ENCODE assay signal across 7 mouse cellular contexts in genomic region chr17:56008356-56009087, GRCm38 (mm10). TPM values are rescaled to one million over a fixed set of nuclear protein-coding genes. Genes with fewer than 3 reads are reported as not detected.
DNase-seq lines count a peak whose midpoint lies in the region; ATAC-seq lines count a peak whose summit lies in the region.

No protein-coding gene starts in this region.

- H3K9me3 ChIP-seq in embryonic facial prominence, embryonic 12.5 days: no peaks in the 10 kb centered on the region
- H3K9me3 ChIP-seq in limb, embryonic 11.5 days (ENCODE audit: control insufficient read depth, low read length): peaks cover 3% of the 10 kb centered on the region
- no peaks in the 10 kb centered on the region for H3K9me3 ChIP-seq in midbrain, embryonic 14.5 days (ENCODE audit: control insufficient read depth, low read length)

- under 1% methylated on average over 21 of the region's 21 CpGs for WGBS in embryonic facial prominence, embryonic 12.5 days
- under 1% methylated on average over 21 of the region's 21 CpGs for WGBS in limb, embryonic 11.5 days
- under 1% methylated on average over 21 of the region's 21 CpGs for WGBS in midbrain, embryonic 14.5 days

- DNase-seq in adrenal gland, postnatal 25 days: peak; percentile 92
- peak; percentile 100 for DNase-seq in heart, adult 11 months
- peak; percentile 89 for DNase-seq in kidney, adult 18-20 months
- peak; percentile 96 for DNase-seq in limb, embryonic 11.5 days (ENCODE audit: low spot score)
- peak; percentile 98 for DNase-seq in midbrain, embryonic 14.5 days
- peak; percentile 78 to 82 for DNase-seq in spleen, adult 18-20 months

- H3K4me1 ChIP-seq in embryonic facial prominence, embryonic 12.5 days: peaks cover 27% of the 10 kb centered on the region
- peaks cover 18% of the 10 kb centered on the region for H3K4me1 ChIP-seq in limb, embryonic 11.5 days (ENCODE audit: control insufficient read depth, insufficient read depth, low read length)
- peaks cover 21% of the 10 kb centered on the region for H3K4me1 ChIP-seq in midbrain, embryonic 14.5 days (ENCODE audit: control insufficient read depth, insufficient read depth, low read length)

- H3K27me3 ChIP-seq in embryonic facial prominence, embryonic 12.5 days: no peaks in the 10 kb centered on the region
- H3K27me3 ChIP-seq in limb, embryonic 11.5 days (ENCODE audit: control insufficient read depth, insufficient read depth, low read length): peaks cover 3% of the 10 kb centered on the region; the same call in 1 of the 2 replicates
- H3K27me3 ChIP-seq in midbrain, embryonic 14.5 days (ENCODE audit: control insufficient read depth, insufficient read depth, low read length): no peaks in the 10 kb centered on the region

- H3K36me3 ChIP-seq in embryonic facial prominence, embryonic 12.5 days: peaks cover 25% of the 10 kb centered on the region
- H3K36me3 ChIP-seq in limb, embryonic 11.5 days (ENCODE audit: control insufficient read depth, insufficient read depth, low read length): peaks cover 8% of the 10 kb centered on the region; the same call in 1 of the 2 replicates
- H3K36me3 ChIP-seq in midbrain, embryonic 14.5 days (ENCODE audit: control insufficient read depth, insufficient read depth, low read length): peaks cover 25% of the 10 kb centered on the region

- H3K27ac ChIP-seq in embryonic facial prominence, embryonic 12.5 days: peak overlapping the region; percentile 96
- peak overlapping the region; percentile 90 for H3K27ac ChIP-seq in limb, embryonic 11.5 days (replicated peaks; ENCODE audit: low read depth, low read length)
- H3K27ac ChIP-seq in midbrain, embryonic 14.5 days (replicated peaks; ENCODE audit: low read depth, low read length): peak overlapping the region; percentile 97

- H3K4me2 ChIP-seq in embryonic facial prominence, embryonic 12.5 days (replicated peaks): peak overlapping the region; percentile 93
- H3K4me2 ChIP-seq in limb, embryonic 11.5 days (ENCODE audit: low read depth, severe bottlenecking): peak overlapping the region; percentile 99
- peak overlapping the region; percentile 98 for H3K4me2 ChIP-seq in midbrain, embryonic 14.5 days (ENCODE audit: low read length)

- peak; percentile 87 for ATAC-seq in embryonic facial prominence, embryonic 12.5 days (ENCODE audit: insufficient number of reproducible peaks, insufficient read depth, low FRiP score, low TSS enrichment)
- ATAC-seq in limb, embryonic 11.5 days (ENCODE audit: insufficient number of reproducible peaks, low FRiP score, low TSS enrichment, low read depth): peak; percentile 89
- ATAC-seq in midbrain, embryonic 14.5 days (ENCODE audit: low FRiP score, low TSS enrichment): peak; percentile 93

- H3K4me3 ChIP-seq in embryonic facial prominence, embryonic 12.5 days: peak overlapping the region; percentile 82
- peak overlapping the region; percentile 72 for H3K4me3 ChIP-seq in limb, embryonic 11.5 days (ENCODE audit: low read depth, low read length)
- H3K4me3 ChIP-seq in midbrain, embryonic 14.5 days (replicated peaks; ENCODE audit: low read depth, low read length): peak overlapping the region; percentile 76

- peak overlapping the region; percentile 85 for H3K9ac ChIP-seq in embryonic facial prominence, embryonic 12.5 days
- H3K9ac ChIP-seq in limb, embryonic 11.5 days (ENCODE audit: low read length): peak overlapping the region; percentile 80
- H3K9ac ChIP-seq in midbrain, embryonic 14.5 days (replicated peaks; ENCODE audit: low read length): peak overlapping the region; percentile 82

RNA-seq across cellular contexts. Expression of gene Mpnd, which starts 3.0 kb away (rescaled TPM):
- total RNA-seq in adrenal gland, postnatal 25 days (2021): 119 and 129 TPM in 2 replicates
- 174 and 193 TPM in 2 replicates for polyA plus RNA-seq in embryonic facial prominence, embryonic 12.5 days (2016; fragmentation: Nextera tagmentation; extraction: Ambion mirVana)
- 137 and 142 TPM in 2 replicates for polyA plus RNA-seq in limb, embryonic 11.5 days (2014; fragmentation: Nextera tagmentation; extraction: Ambion mirVana)
- 164 and 169 TPM in 2 replicates for polyA plus RNA-seq in midbrain, embryonic 14.5 days (2014; fragmentation: Nextera tagmentation; extraction: Ambion mirVana)

RNA-seq across cellular contexts. Expression of gene Stap2, which starts 3.1 kb away (rescaled TPM):
- total RNA-seq in adrenal gland, postnatal 25 days (2021): 7.7 and 8.3 TPM in 2 replicates
- polyA plus RNA-seq in embryonic facial prominence, embryonic 12.5 days (2016; fragmentation: Nextera tagmentation; extraction: Ambion mirVana): 6.4 and 8.0 TPM in 2 replicates
- 6.5 and 8.7 TPM in 2 replicates for polyA plus RNA-seq in limb, embryonic 11.5 days (2014; fragmentation: Nextera tagmentation; extraction: Ambion mirVana)
- 5.1 and 5.5 TPM in 2 replicates for polyA plus RNA-seq in midbrain, embryonic 14.5 days (2014; fragmentation: Nextera tagmentation; extraction: Ambion mirVana)

RNA-seq across cellular contexts. Expression of gene Fsd1, which starts 22.2 kb away (rescaled TPM):
- total RNA-seq in adrenal gland, postnatal 25 days (2021): 1.5 and 2.2 TPM in 2 replicates
- 52.0 and 54.7 TPM in 2 replicates for polyA plus RNA-seq in embryonic facial prominence, embryonic 12.5 days (2016; fragmentation: Nextera tagmentation; extraction: Ambion mirVana)
- 34.9 and 39.8 TPM in 2 replicates for polyA plus RNA-seq in limb, embryonic 11.5 days (2014; fragmentation: Nextera tagmentation; extraction: Ambion mirVana)
- 141 and 188 TPM in 2 replicates for polyA plus RNA-seq in midbrain, embryonic 14.5 days (2014; fragmentation: Nextera tagmentation; extraction: Ambion mirVana)

RNA-seq across cellular contexts. Expression of gene Sh3gl1, which starts 27.9 kb away (rescaled TPM):
- total RNA-seq in adrenal gland, postnatal 25 days (2021): 51.5 and 57.1 TPM in 2 replicates
- 173 and 175 TPM in 2 replicates for polyA plus RNA-seq in embryonic facial prominence, embryonic 12.5 days (2016; fragmentation: Nextera tagmentation; extraction: Ambion mirVana)
- 151 and 154 TPM in 2 replicates for polyA plus RNA-seq in limb, embryonic 11.5 days (2014; fragmentation: Nextera tagmentation; extraction: Ambion mirVana)
- polyA plus RNA-seq in midbrain, embryonic 14.5 days (2014; fragmentation: Nextera tagmentation; extraction: Ambion mirVana): 96.2 and 96.3 TPM in 2 replicates

RNA-seq across cellular contexts. Expression of gene Chaf1a, which starts 31.7 kb away (rescaled TPM):
- total RNA-seq in adrenal gland, postnatal 25 days (2021): 8.2 and 9.8 TPM in 2 replicates
- 44.5 and 45.8 TPM in 2 replicates for polyA plus RNA-seq in embryonic facial prominence, embryonic 12.5 days (2016; fragmentation: Nextera tagmentation; extraction: Ambion mirVana)
- polyA plus RNA-seq in limb, embryonic 11.5 days (2014; fragmentation: Nextera tagmentation; extraction: Ambion mirVana): 32.7 and 37.4 TPM in 2 replicates
- 3.3 and 4.8 TPM in 2 replicates for polyA plus RNA-seq in midbrain, embryonic 14.5 days (2014; fragmentation: Nextera tagmentation; extraction: Ambion mirVana)

Comparison
In these comparisons a context has a peak if more than half of its experiments do, and no peak if none do; other contexts are left out.
1. Peak in every context shown above with its lines: DNase-seq, ATAC-seq, H3K4me3 ChIP-seq and H3K27ac ChIP-seq.